Mouse (Mus musculus): ENCODE measurements around the gene Efna3. TPM values are rescaled to one million over a fixed set of nuclear protein-coding genes. Genes with fewer than 3 reads are reported as not detected.

Gene Efna3
- polyA plus RNA-seq, 1 experiment from 2014 or later, result 55.8 TPM

- ATAC-seq, result no peak
- WGBS, result 71% methylated on average over 13 of the region's 13 CpGs
- peaks cover 35% of the 10 kb centered on the region for H3K4me1 ChIP-seq (replicated peaks; ENCODE audit: control insufficient read depth, insufficient read depth, low read length)
These were observed 8.8 kb upstream of the Efna3 start for GRCm38 (mm10) chr3:89331561-89331960.

GRCm38 (mm10) chr3:89330948-89331347 lies 8.2 kb upstream of the Efna3 start:
- peaks cover 29% of the 10 kb centered on the region for H3K4me1 ChIP-seq (replicated peaks; ENCODE audit: control insufficient read depth, insufficient read depth, low read length)

More at GRCm38 (mm10) chr3:89331561-89331960, 8.8 kb upstream of the Efna3 start:
- no peak overlapping the region for H3K27ac ChIP-seq (ENCODE audit: low read length)
- H3K4me2 ChIP-seq (ENCODE audit: low read length), result no peak overlapping the region
- no peak overlapping the region for H3K9ac ChIP-seq (replicated peaks; ENCODE audit: low read depth, low read length)
- H3K4me3 ChIP-seq (replicated peaks; ENCODE audit: low read length), result no peak overlapping the region
- no peaks in the 10 kb centered on the region for H3K9me3 ChIP-seq (ENCODE audit: control insufficient read depth, low read length)
- no peaks in the 10 kb centered on the region for H3K36me3 ChIP-seq (ENCODE audit: control insufficient read depth, insufficient read depth)
- H3K27me3 ChIP-seq (replicated peaks; ENCODE audit: control insufficient read depth, insufficient read depth, low read length), result no peaks in the 10 kb centered on the region

GRCm38 (mm10) chr3:89330346-89330745 lies 7.6 kb upstream of the Efna3 start:
- Histone ChIP-seq H3K27me3 (replicated peaks; ENCODE audit: control insufficient read depth, insufficient read depth, low read length) (no peaks in the 10 kb centered on the region), H3K36me3 (ENCODE audit: control insufficient read depth, insufficient read depth) (no peaks in the 10 kb centered on the region), H3K4me1 (replicated peaks; ENCODE audit: control insufficient read depth, insufficient read depth, low read length) (peaks cover 24% of the 10 kb centered on the region), H3K4me2 (ENCODE audit: low read length) (no peak overlapping the region), H3K9ac (replicated peaks; ENCODE audit: low read depth, low read length) (no peak overlapping the region), H3K4me3 (replicated peaks; ENCODE audit: low read length) (no peak overlapping the region), H3K27ac (ENCODE audit: low read length) (no peak overlapping the region), H3K9me3 (ENCODE audit: control insufficient read depth, low read length) (no peaks in the 10 kb centered on the region)
- WGBS, result 31% methylated on average over 3 of the region's 3 CpGs
- no peak for ATAC-seq

More at GRCm38 (mm10) chr3:89330948-89331347, 8.2 kb upstream of the Efna3 start:
- 32% methylated on average over 10 of the region's 10 CpGs for WGBS
- Histone ChIP-seq H3K9ac (replicated peaks; ENCODE audit: low read depth, low read length) (no peak overlapping the region), H3K4me2 (ENCODE audit: low read length) (no peak overlapping the region), H3K9me3 (ENCODE audit: control insufficient read depth, low read length) (no peaks in the 10 kb centered on the region), H3K27me3 (replicated peaks; ENCODE audit: control insufficient read depth, insufficient read depth, low read length) (no peaks in the 10 kb centered on the region), H3K36me3 (ENCODE audit: control insufficient read depth, insufficient read depth) (no peaks in the 10 kb centered on the region), H3K4me3 (replicated peaks; ENCODE audit: low read length) (no peak overlapping the region), H3K27ac (ENCODE audit: low read length) (no peak overlapping the region)
- ATAC-seq, result no peak

- Histone ChIP-seq H3K9me3 (ENCODE audit: control insufficient read depth, low read length) (no peaks in the 10 kb centered on the region), H3K9ac (replicated peaks; ENCODE audit: low read depth, low read length) (no peak overlapping the region), H3K4me3 (replicated peaks; ENCODE audit: low read length) (no peak overlapping the region), H3K36me3 (ENCODE audit: control insufficient read depth, insufficient read depth) (no peaks in the 10 kb centered on the region), H3K4me2 (ENCODE audit: low read length) (no peak overlapping the region), H3K27ac (ENCODE audit: low read length) (no peak overlapping the region), H3K27me3 (replicated peaks; ENCODE audit: control insufficient read depth, insufficient read depth, low read length) (0 out of 2 replicates have a peak, but pooled peaks cover 2% of the 10 kb centered on the region), H3K4me1 (replicated peaks; ENCODE audit: control insufficient read depth, insufficient read depth, low read length) (peaks cover 24% of the 10 kb centered on the region)
- 20% methylated on average over 4 of the region's 4 CpGs for WGBS
- no peak for ATAC-seq
These were observed 5.9 kb upstream of the Efna3 start for GRCm38 (mm10) chr3:89328623-89329022.

GRCm38 (mm10) chr3:89327371-89327870 lies 4.7 kb upstream of the Efna3 start:
- Histone ChIP-seq H3K27me3 (replicated peaks; ENCODE audit: control insufficient read depth, insufficient read depth, low read length) (0 out of 2 replicates have a peak, but pooled peaks cover 2% of the 10 kb centered on the region), H3K9me3 (ENCODE audit: control insufficient read depth, low read length) (no peaks in the 10 kb centered on the region), H3K9ac (replicated peaks; ENCODE audit: low read depth, low read length) (no peak overlapping the region), H3K4me1 (replicated peaks; ENCODE audit: control insufficient read depth, insufficient read depth, low read length) (peaks cover 16% of the 10 kb centered on the region), H3K4me2 (ENCODE audit: low read length) (no peak overlapping the region), H3K4me3 (replicated peaks; ENCODE audit: low read length) (no peak overlapping the region), H3K27ac (ENCODE audit: low read length) (no peak overlapping the region), H3K36me3 (ENCODE audit: control insufficient read depth, insufficient read depth) (no peaks in the 10 kb centered on the region)
- ATAC-seq, result no peak
- 61% methylated on average over 9 of the region's 9 CpGs for WGBS

- H3K27me3 ChIP-seq (replicated peaks; ENCODE audit: control insufficient read depth, insufficient read depth, low read length), result 0 out of 2 replicates have a peak, but pooled peaks cover 2% of the 10 kb centered on the region
- no peak overlapping the region for H3K27ac ChIP-seq (ENCODE audit: low read length)
- peaks cover 17% of the 10 kb centered on the region for H3K4me1 ChIP-seq (replicated peaks; ENCODE audit: control insufficient read depth, insufficient read depth, low read length)
- no peak for ATAC-seq
- WGBS, result 91% methylated on average over 8 of the region's 8 CpGs
- no peak overlapping the region for H3K4me2 ChIP-seq (ENCODE audit: low read length)
- no peaks in the 10 kb centered on the region for H3K9me3 ChIP-seq (ENCODE audit: control insufficient read depth, low read length)
- no peak overlapping the region for H3K9ac ChIP-seq (replicated peaks; ENCODE audit: low read depth, low read length)
- no peaks in the 10 kb centered on the region for H3K36me3 ChIP-seq (ENCODE audit: control insufficient read depth, insufficient read depth)
- no peak overlapping the region for H3K4me3 ChIP-seq (replicated peaks; ENCODE audit: low read length)
These were observed 3.1 kb upstream of the Efna3 start for GRCm38 (mm10) chr3:89325882-89326281.

GRCm38 (mm10) chr3:89322131-89322500 lies 649 bp downstream of the Efna3 start:
- H3K4me1 ChIP-seq (replicated peaks; ENCODE audit: control insufficient read depth, insufficient read depth, low read length), result peaks cover 44% of the 10 kb centered on the region
- H3K27ac ChIP-seq (ENCODE audit: low read length), result peak overlapping the region; percentile 83
- H3K9ac ChIP-seq (replicated peaks; ENCODE audit: low read depth, low read length), result peak overlapping the region; percentile 67
- H3K36me3 ChIP-seq (ENCODE audit: control insufficient read depth, insufficient read depth), result no peaks in the 10 kb centered on the region
- ATAC-seq, result peak; percentile 0; the same call in 1 of the 2 replicates
- peak overlapping the region; percentile 52 for H3K4me3 ChIP-seq (replicated peaks; ENCODE audit: low read length)
- WGBS, result under 1% methylated on average over 14 of the region's 14 CpGs
- peak overlapping the region; percentile 86 for H3K4me2 ChIP-seq (ENCODE audit: low read length)
- peaks cover 17% of the 10 kb centered on the region for H3K27me3 ChIP-seq (replicated peaks; ENCODE audit: control insufficient read depth, insufficient read depth, low read length)
- no peaks in the 10 kb centered on the region for H3K9me3 ChIP-seq (ENCODE audit: control insufficient read depth, low read length)

GRCm38 (mm10) chr3:89321183-89322130 lies 1.3 kb downstream of the Efna3 start:
- Histone ChIP-seq H3K9me3 (ENCODE audit: control insufficient read depth, low read length) (no peaks in the 10 kb centered on the region), H3K4me3 (replicated peaks; ENCODE audit: low read length) (peak overlapping the region; percentile 52), H3K27me3 (replicated peaks; ENCODE audit: control insufficient read depth, insufficient read depth, low read length) (peaks cover 17% of the 10 kb centered on the region), H3K9ac (replicated peaks; ENCODE audit: low read depth, low read length) (peak overlapping the region; percentile 67), H3K36me3 (ENCODE audit: control insufficient read depth, insufficient read depth) (no peaks in the 10 kb centered on the region), H3K27ac (ENCODE audit: low read length) (peak overlapping the region; percentile 83), H3K4me1 (replicated peaks; ENCODE audit: control insufficient read depth, insufficient read depth, low read length) (peaks cover 50% of the 10 kb centered on the region), H3K4me2 (ENCODE audit: low read length) (peak overlapping the region; percentile 86)
- 1% methylated on average over 66 of the region's 66 CpGs for WGBS
- peak; percentile 4; the same call in 1 of the 2 replicates for ATAC-seq

GRCm38 (mm10) chr3:89320581-89321182 lies 2.1 kb downstream of the Efna3 start:
- WGBS, result 1% methylated on average over 39 of the region's 41 CpGs
- H3K27me3 ChIP-seq (replicated peaks; ENCODE audit: control insufficient read depth, insufficient read depth, low read length), result peaks cover 21% of the 10 kb centered on the region
- H3K4me2 ChIP-seq (ENCODE audit: low read length), result peak overlapping the region; percentile 86
- H3K27ac ChIP-seq (ENCODE audit: low read length), result peak overlapping the region; percentile 83
- peak overlapping the region; percentile 67 for H3K9ac ChIP-seq (replicated peaks; ENCODE audit: low read depth, low read length)
- H3K36me3 ChIP-seq (ENCODE audit: control insufficient read depth, insufficient read depth), result no peaks in the 10 kb centered on the region
- no peaks in the 10 kb centered on the region for H3K9me3 ChIP-seq (ENCODE audit: control insufficient read depth, low read length)
- ATAC-seq, result no peak
- peaks cover 58% of the 10 kb centered on the region for H3K4me1 ChIP-seq (replicated peaks; ENCODE audit: control insufficient read depth, insufficient read depth, low read length)
- peak overlapping the region; percentile 52 for H3K4me3 ChIP-seq (replicated peaks; ENCODE audit: low read length)
